Mouse (Mus musculus) hematopoietic multipotent progenitor cell, adult 10-12 weeks (in vitro differentiated cells): ENCODE measurements around the gene Slc16a6. TPM values are rescaled to one million over a fixed set of nuclear protein-coding genes. Genes with fewer than 3 reads are reported as not detected.

ENCODE experiments used
- polyA plus RNA-seq: library from polyadenylated mRNA; stranded (reverse); fragments of >175 nt; gene quantifications from 2 replicates; pipeline ENCODE4 v1.2.3, GENCODE M21; 2012; ENCODE audit warnings: low replicate concordance

Slc16a6 gene
- 28.6 and 40.3 TPM in 2 replicates for polyA plus RNA-seq

GRCm38 (mm10) chr11:109473171-109474085 lies at the start of gene Slc16a6, which contains the start of gene Arsg:
Gene Slc16a6, minus strand, starts transcription at chr11:109473598.
Gene Arsg, plus strand, starts transcription at chr11:109473374.

GRCm38 (mm10) chr11:109425392-109426271 lies 47.8 kb downstream of the Slc16a6 start, which contains the start of gene Amz2:
Gene Amz2, plus strand, starts transcription at chr11:109425946.

DNA sequence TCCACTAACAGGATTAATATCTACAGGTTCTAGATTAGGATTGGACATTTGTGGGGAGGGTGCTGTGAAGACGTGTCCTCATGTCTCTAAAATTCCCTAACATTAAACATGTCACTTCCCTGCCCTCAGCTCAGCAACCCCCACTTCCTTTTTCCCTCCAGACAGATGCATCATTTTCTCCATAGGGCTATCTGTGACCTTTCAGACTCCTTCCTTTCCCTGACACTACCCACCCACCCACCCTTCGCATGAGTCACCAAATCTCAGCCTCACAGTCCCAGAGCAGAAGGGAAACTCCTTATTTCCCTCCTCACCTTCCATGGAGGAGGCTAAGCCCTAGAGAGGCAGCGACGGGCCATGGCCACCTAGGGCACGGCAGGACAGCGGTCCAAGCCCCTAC lies 59.8 kb downstream of the Slc16a6 start, which contains the start of gene 9930022D16Rik:
Gene 9930022D16Rik, plus strand, starts transcription at position 301 of the 400 bp plus-strand sequence.

Other genes starting within 250 kb of the Slc16a6 start
- 0.38 and 0.81 TPM in 2 replicates for gene Rgs9, start 175.5 kb downstream of the Slc16a6 start, polyA plus RNA-seq
- 38.3 and 140 TPM in 2 replicates for gene Gna13, start 110.8 kb downstream of the Slc16a6 start, polyA plus RNA-seq
- not detected in 2 replicates for gene 9930022D16Rik, start 59.7 kb downstream of the Slc16a6 start, polyA plus RNA-seq
- gene Amz2, start 47.7 kb downstream of the Slc16a6 start, polyA plus RNA-seq: 4.7 and 7.6 TPM in 2 replicates
- gene Arsg, start 224 bp downstream of the Slc16a6 start, polyA plus RNA-seq: 1.2 and 3.2 TPM in 2 replicates
- gene Wipi1, start 138.4 kb upstream of the Slc16a6 start, polyA plus RNA-seq: 10.7 and 11.5 TPM in 2 replicates
- 55.0 and 76.9 TPM in 2 replicates for gene Prkar1a, start 175.8 kb upstream of the Slc16a6 start, polyA plus RNA-seq
- 0.55 and 1.9 TPM in 2 replicates for gene Fam20a, start 248.7 kb upstream of the Slc16a6 start, polyA plus RNA-seq